Mouse (Mus musculus) T-helper 17 cell (primary cell): Measurements from ENCODE around the gene Il3ra.

Experiments
- in situ Hi-C, 2 experiments: fragments of 300-600 bp; cut with MboI, MseI; formaldehyde crosslinking; loops; 1 replicate in 1 of 2; 2 replicates in 1 of 2; pipeline ENCODE4 v1.15.1; 2025; ENCODE audit warnings: high pct_unique_total_duplicates in 2 of 2

Il3ra gene

GRCm38 (mm10) chr14:14353740-14354510 is 7.8 kb downstream of the Il3ra start:
- in situ Hi-C loops, result loop anchor here (5.0 to 10.0 kb wide), 2 partner anchors 232 to 351 kb away; partner anchors contain the start of genes Psmd6 (in 1 of the 2) and Slc4a7 (in 1 of the 2)

GRCm38 (mm10) chr14:14354511-14355359 is 8.7 kb downstream of the Il3ra start:
- in situ Hi-C loops, result loop anchor here (5.0 to 10.0 kb wide), 2 partner anchors 232 to 350 kb away; partner anchors contain the start of genes Psmd6 (in 1 of the 2) and Slc4a7 (in 1 of the 2)

- in situ Hi-C loops, result loop anchor here in 1 of 2 experiments (10.0 kb wide), 1 partner anchor 349 kb away; the partner anchor contains the start of gene Slc4a7
Measured at GRCm38 (mm10) chr14:14355360-14355646, 9.2 kb downstream of the Il3ra start.

- in situ Hi-C loops, result no loop called here
Measured at GRCm38 (mm10) chr14:14395535-14395934, 49.5 kb downstream of the Il3ra start.

- in situ Hi-C loops, result no loop called here
Measured at GRCm38 (mm10) chr14:14400998-14401397, 54.9 kb downstream of the Il3ra start, which contains the start of gene Olfr721-ps1. TSS of gene Olfr721-ps1 (plus strand) at chr14:14401298.
